Mouse (Mus musculus) lung, postnatal 0 days (tissue): Measurements from ENCODE around the gene Eif2b3.

Source experiments
- CTCF ChIP-seq: IDR thresholded peaks from 2 replicates; pipeline ENCODE4 v1.5.1; 2016; ENCODE audit warnings: antibody characterized with exemption, mild to moderate bottlenecking
- EP300 ChIP-seq: IDR thresholded peaks from 2 replicates; pipeline ENCODE4 v1.6.1; 2016; ENCODE audit warnings: antibody characterized with exemption, mild to moderate bottlenecking, control low read depth

DNA sequence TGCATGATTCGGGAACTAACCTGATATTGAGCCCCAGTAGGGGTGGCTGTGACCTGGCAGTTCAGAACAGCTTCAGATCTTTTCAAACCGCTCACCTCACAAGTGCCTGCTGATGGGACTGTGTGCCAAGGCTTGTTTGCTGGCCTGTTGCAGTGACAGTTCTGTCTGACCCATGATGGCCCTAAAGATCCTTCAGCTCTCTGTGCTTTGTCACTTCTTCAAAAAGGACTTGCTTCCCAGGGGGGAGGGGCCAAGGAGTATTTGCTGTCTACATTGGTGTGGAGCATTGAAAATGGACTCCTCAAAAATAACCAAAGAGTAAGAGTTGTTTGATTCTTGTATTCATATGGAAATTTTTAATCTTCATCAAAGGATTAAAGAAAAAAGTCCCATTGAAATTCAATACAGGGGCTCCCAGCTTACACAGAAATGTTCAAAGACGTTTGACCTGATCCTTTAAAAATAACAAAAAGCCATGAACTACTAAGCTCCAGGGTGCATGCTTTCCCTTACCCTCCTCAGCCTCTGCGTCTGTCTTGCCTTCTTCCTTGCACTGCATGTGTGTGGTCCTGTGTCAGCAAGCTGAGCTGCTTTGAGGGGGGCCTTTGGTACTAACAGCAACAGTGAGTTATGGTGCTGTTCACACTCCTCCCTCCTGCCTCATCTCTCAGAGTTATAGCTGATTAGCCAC is 43.6 kb downstream of the Eif2b3 start:
- no peak for TF ChIP-seq CTCF
- TF ChIP-seq EP300, result no peak
